Mouse (Mus musculus) erythroblast, embryonic 14.5 days (primary cell): ENCODE measurements around the gene Fam114a1.

Source experiments
- GATA1 ChIP-seq: IDR thresholded peaks from 2 replicates; pipeline ENCODE4 v1.6.1; 2012; ENCODE audit warnings: low read length, inconsistent platforms, mixed read lengths
- TAL1 ChIP-seq: IDR thresholded peaks from 3 replicates; pipeline ENCODE4 v1.6.1; 2012; ENCODE audit warnings: low read length, inconsistent platforms, mixed read lengths

DNA sequence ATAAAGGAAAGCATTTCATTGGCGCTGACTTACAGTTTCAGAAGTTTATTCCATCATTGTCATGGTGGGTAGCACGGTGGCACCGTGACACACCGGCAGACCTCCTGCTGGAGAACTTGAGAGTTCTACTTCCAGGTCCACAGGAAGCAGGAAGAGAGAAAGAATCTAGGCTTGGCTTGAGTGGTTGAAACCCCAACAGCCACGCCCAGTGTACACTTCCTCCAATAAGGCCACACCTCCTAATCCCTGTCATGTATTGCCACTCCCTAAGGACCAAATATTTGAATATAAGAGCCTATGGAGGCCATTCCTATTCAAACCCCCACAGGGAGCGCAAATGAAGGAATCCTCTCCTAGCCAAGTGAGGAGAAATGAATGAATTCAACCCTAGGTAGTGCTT lies 87.7 kb downstream of the Fam114a1 start:
- TF ChIP-seq TAL1 (no peak), GATA1 (no peak)
